Mouse (Mus musculus): ENCODE results near the gene Mcrs1. TPM values are rescaled to one million over a fixed set of nuclear protein-coding genes. Genes with fewer than 3 reads are reported as not detected.

The Mcrs1 gene
- total RNA-seq, 2 experiments from 2014 or later: 72.0 to 72.8 TPM

DNA sequence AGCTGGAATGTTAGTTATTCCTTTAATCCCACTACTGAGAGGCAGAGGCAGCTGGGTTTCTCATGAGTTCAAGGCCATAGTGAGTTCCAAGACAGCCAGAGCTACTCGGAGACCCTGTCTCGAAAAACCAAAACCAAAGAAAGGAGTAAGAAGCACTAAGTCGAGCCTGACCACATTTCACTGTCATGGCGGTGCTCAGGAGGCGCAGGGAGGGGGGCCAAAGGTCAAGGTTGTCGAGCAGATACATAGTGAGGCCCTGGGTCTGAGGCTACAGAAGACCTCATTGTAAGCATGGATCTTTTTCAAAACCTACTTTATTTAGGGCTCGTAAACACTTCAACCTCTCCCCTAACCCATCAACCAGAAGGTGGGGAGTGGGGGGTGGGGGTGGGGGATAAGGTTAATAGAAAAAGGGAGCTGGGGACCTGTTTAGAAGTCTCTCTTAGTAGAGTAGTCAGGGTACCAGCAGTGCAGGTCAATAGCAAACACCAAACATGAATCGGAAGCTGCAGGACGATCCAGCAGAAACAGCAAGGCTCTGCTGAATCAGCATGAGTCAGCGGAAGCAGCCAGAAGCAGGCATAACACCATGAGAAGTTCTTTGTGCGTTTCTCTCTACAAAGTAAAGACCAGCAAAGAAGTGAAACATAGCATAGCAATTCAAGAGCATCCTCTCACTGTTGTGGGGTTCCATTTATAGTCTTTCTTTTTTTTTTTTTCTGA lies 35.9 kb downstream of the Mcrs1 start:
- DNase-seq (ENCODE audit: low spot score in 2 of 2): no peak

DNA sequence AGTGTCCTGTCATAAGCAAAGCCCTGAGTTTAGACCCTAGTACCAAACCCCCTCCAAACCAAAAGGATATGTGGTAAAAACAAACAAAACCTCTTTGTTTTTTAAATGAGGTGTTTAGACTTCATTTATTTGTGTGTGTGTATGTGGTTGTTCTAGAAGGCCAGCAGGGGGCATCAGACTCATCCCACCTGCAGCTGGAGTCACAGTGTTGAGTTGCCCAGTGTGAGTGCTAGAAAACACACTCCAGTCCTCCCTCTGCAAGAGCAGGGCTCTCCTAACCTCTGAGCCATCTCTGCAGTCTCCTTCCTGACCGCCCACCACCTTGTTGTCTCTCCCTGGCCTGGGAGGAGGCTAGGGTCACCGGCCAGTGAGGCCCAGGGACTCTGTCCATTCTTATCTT lies 36.8 kb downstream of the Mcrs1 start:
- no peak for DNase-seq (ENCODE audit: low spot score in 2 of 2)

DNA sequence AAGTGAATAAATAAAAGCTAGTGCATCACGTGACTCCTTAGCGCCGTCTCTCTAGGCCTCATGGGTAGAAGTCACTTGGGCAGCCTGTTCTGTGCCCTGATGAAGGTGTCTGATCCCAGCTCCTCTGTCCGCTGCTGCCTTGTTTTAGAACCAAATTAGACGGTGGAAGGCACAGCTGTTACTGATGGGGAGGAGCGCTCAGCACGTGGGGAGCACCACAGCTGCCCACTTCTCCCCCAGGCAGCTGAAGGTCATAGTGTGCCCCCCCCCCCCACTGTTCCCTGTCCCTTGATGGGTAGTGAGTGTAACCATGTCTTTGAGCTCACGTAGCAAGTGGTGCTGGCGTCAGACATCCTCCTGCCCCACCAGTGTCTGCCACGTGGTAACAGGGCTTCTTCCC lies 38.6 kb downstream of the Mcrs1 start:
- no peak for DNase-seq (ENCODE audit: low spot score in 2 of 2)

DNA sequence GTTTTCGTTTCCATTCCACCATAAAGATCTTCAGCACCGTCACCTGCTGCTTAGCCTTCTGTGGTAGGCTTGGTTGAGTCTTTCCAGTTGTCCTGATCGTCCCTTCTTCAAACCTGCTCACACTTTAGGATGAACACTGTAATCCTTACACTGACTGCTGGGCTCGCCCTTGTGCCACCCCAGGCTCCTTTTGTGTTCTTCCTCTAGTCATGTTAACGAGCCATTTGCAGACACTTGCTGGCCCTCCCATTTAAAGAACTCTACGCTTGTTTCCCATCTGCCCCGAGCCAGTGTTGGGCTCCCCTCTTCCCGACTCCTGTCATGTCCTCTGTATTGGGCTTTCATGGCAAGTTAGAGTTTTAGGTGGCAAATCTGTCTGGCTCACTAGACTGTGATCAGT lies 45.8 kb downstream of the Mcrs1 start:
- no peak for DNase-seq (ENCODE audit: low spot score in 2 of 2)

DNA sequence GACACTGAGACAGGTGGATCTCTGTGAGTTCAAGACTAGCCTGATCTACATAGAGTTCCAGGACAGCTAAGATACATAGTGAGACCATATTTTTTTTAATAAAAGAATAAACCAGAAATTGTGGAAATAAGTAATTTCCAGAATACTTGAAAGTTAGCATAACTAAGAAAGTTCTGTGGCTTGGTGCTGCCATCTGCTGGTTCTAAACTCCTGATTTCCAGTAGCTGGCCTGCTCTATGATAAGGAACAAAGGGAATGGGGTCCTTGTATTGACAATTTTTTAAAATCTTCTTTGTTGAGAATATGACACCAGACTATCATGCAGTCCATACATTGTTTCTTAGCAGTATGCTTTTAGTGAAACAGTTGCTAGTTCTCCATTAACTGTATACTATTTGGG lies 53.0 kb downstream of the Mcrs1 start:
- no peak for DNase-seq (ENCODE audit: low spot score in 2 of 2)

DNA sequence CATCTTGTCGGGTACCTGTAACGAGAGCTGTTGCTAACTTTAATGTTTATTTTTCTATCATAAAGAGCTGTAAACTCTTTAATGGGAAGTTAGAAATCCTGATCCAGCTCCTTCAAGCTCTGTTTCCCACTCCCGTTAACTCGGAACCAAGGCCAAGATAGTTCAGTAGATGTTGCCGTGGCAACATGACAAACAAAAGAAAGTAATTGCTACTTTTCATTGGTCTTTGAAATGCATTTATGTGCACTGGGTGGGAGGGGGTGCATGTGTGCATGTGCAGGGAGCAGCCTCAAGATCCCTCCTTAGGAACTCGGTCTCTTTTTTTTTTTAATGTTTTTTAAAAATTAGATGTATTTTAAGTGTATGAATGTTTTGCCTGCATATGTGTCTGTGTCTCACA lies 56.7 kb downstream of the Mcrs1 start:
- no peak for DNase-seq (ENCODE audit: low spot score in 2 of 2)

DNA sequence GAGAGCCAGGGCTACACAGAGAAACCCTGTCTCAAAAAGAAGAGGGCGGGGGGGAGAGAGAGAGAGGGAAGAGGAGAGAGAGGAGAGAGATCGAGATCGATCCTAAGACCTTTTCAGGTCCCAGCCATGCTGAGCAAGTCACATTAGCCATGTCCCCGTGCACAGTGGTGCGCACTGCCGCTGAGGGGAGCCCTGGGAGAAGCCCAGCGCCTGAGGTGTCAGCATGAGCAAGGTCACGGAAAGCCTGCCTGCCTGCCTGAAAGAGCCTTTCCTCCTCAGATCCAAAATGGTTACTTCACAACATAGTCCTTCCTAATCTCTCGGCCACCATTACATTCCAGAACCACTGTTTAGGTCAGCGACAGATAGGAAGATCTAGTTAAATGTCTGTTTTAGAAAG lies 57.4 kb downstream of the Mcrs1 start:
- DNase-seq (ENCODE audit: low spot score in 2 of 2): no peak

Other genes starting within 250 kb of the Mcrs1 start
- gene Tuba1c, start 222.1 kb downstream of the Mcrs1 start, total RNA-seq (2021): 100 to 1,000 TPM; 200 to 217 TPM
- gene Prph, start 196.8 kb downstream of the Mcrs1 start, total RNA-seq (2021): 10 to 100 TPM; 26.7 to 68.4 TPM
- gene Troap, start 177.4 kb downstream of the Mcrs1 start, total RNA-seq (2021): 10 to 100 TPM; 14.5 to 17.1 TPM
- gene C1ql4, start 164.1 kb downstream of the Mcrs1 start, total RNA-seq (2021): under 1 TPM in 1 of 2 experiments, not detected in 1; 0.20 TPM
- 1 to 10 TPM; 3.7 to 6.4 TPM for gene Dnajc22, start 158.8 kb downstream of the Mcrs1 start, total RNA-seq (2021)
- gene Spats2, start 126.0 kb downstream of the Mcrs1 start, total RNA-seq (2021): 10 to 100 TPM; 30.7 to 34.1 TPM
- gene Kcnh3, start 27.1 kb downstream of the Mcrs1 start, total RNA-seq (2021): 1 to 10 TPM; 3.8 to 6.7 TPM
- 10 to 100 TPM; 68.7 to 77.8 TPM for gene Prpf40b, start 43.1 kb upstream of the Mcrs1 start, total RNA-seq (2021)
- 1 to 10 TPM; 1.6 to 2.4 TPM for gene Fam186b, start 43.9 kb upstream of the Mcrs1 start, total RNA-seq (2021)
- 10 to 100 TPM; 41.0 to 45.6 TPM for gene Fmnl3, start 118.5 kb upstream of the Mcrs1 start, total RNA-seq (2021)
- gene Tmbim6, start 140.9 kb upstream of the Mcrs1 start, total RNA-seq (2021): 100 to 1,000 TPM; 520 to 533 TPM
- gene Nckap5l, start 205.8 kb upstream of the Mcrs1 start, total RNA-seq (2021): 10 to 100 TPM; 35.7 to 44.5 TPM
- 1 to 10 TPM; 7.8 TPM for gene Bcdin3d, start 222.8 kb upstream of the Mcrs1 start, total RNA-seq (2021)